Mouse (Mus musculus): Measurements from ENCODE around the gene Nktr.

- no peak for TF ChIP-seq CTCF (IDR thresholded peaks at IDR 0.05; ENCODE audit: borderline replicate concordance, extremely low read depth, insufficient read depth, insufficient read length)
- no peak for TF ChIP-seq POLR2A (IDR thresholded peaks at IDR 0.05; ENCODE audit: borderline replicate concordance, extremely low read depth, insufficient read depth, insufficient read length, poor library complexity, severe bottlenecking)
Observed at GRCm38 (mm10) chr9:121681191-121681590, 37.8 kb upstream of the Nktr start.
